Mouse (Mus musculus): ENCODE data around the gene Slc25a11. TPM values are rescaled to one million over a fixed set of nuclear protein-coding genes. Genes with fewer than 3 reads are reported as not detected.

Slc25a11 gene
- polyA plus RNA-seq, 1 experiment from 2014 or later: 172 TPM

DNA sequence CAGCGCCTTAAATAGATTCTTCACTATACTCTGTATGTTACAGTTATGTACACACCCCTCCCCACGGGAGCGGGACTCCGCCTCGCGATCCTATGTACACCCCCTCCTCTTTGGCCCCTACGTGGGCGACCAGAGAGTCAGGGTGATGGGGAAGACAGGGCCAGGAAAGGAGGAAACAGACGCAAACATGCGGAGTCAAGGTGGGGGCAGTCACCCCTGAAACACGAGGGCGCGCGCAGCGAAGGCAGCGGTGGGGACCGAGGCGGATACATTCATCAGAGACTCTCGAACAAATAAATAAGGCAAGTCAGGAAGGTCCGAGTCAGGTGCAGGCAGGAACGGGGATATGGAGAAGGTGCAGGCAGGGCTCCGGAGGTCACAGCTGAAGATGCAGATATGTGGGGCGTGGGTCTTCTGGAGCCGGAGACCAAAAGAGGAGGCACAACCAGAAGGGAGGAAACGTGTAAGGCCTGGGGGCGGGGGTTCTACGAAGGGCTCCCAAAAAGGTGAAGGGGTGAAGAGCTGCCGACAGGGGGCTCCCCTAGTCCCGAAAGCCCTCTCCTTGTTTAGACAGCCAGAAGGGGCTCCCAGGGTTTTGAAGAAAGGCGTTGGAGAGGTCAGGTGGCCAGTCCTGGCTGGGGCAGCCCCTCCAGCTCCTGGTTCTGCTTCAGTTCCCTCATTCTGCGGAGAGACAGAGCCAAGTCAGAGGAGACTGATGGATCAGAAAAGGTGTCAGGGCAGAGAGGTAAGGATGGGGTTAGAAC is 22.5 kb upstream of the Slc25a11 start:
- peak; percentile 39 for ATAC-seq (ENCODE audit: low read depth)
- H3K9ac ChIP-seq (replicated peaks; ENCODE audit: low read depth, low read length): peak overlapping the region; percentile 64
- H3K36me3 ChIP-seq (ENCODE audit: control insufficient read depth, insufficient read depth, low read length): peaks cover 26% of the 10 kb centered on the region
- H3K4me1 ChIP-seq (ENCODE audit: control insufficient read depth, insufficient read depth, low read length): peaks cover 14% of the 10 kb centered on the region
- WGBS: under 1% methylated on average over 31 of the region's 31 CpGs
- no peaks in the 10 kb centered on the region for H3K9me3 ChIP-seq (ENCODE audit: control insufficient read depth, low read length)
- no peaks in the 10 kb centered on the region for H3K27me3 ChIP-seq (ENCODE audit: control insufficient read depth, insufficient read depth, low read length)
- peak overlapping the region; percentile 93 for H3K27ac ChIP-seq (ENCODE audit: low read depth, low read length)
- H3K4me3 ChIP-seq (ENCODE audit: low read depth, low read length): peak overlapping the region; percentile 64
- peak overlapping the region; percentile 61 for H3K4me2 ChIP-seq (ENCODE audit: low read depth, low read length)

DNA sequence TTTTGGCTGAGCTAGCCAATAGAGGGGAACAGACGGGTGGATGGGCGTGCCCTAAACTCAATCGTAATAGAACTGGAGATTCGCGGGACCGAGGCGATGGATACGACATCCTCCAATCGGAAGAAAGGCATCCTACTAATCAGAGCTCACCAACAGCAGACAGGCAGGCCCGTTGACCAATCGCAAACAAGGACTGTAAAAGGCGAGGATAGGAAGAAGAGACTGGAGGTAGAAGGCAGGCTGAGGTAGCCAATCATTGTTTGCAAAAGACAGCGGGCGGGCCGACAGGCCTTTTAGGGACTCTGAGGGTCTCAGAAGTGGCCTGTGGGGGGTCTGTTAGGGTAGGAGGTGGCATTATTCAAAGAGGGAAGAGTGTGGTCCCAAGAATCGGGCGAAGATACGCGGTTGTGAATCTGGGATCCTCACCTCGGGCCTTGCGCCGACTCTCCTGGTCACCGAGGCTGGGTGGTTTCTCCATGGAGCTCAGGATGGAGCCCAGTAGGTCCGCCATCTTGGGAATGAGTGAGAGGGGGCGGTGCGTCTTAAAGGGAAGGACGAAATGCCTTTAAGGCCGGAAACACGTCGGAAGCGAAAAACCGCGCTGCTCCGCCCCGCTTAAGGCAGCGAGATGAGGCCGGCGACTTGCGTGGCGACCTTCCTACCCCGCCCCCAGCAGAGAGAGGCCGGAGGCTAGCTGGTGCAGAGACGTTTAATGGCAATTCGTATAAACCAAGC is 21.7 kb upstream of the Slc25a11 start, which contains the start of gene Spag7:
Gene Spag7 (minus strand): TSS at position 646 of the 735 bp plus-strand sequence.
- Histone ChIP-seq H3K27me3 (ENCODE audit: control insufficient read depth, insufficient read depth, low read length) (no peaks in the 10 kb centered on the region), H3K36me3 (ENCODE audit: control insufficient read depth, insufficient read depth, low read length) (peaks cover 25% of the 10 kb centered on the region), H3K9me3 (ENCODE audit: control insufficient read depth, low read length) (no peaks in the 10 kb centered on the region), H3K27ac (ENCODE audit: low read depth, low read length) (peak within 1 kb of the TSS; percentile 93), H3K4me3 (ENCODE audit: low read depth, low read length) (peak within 1 kb of the TSS; percentile 64), H3K9ac (replicated peaks; ENCODE audit: low read depth, low read length) (peak within 1 kb of the TSS; percentile 64), H3K4me1 (ENCODE audit: control insufficient read depth, insufficient read depth, low read length) (peaks cover 14% of the 10 kb centered on the region), H3K4me2 (ENCODE audit: low read depth, low read length) (peak within 1 kb of the TSS; percentile 88)
- WGBS: under 1% methylated on average over 44 of the region's 44 CpGs
- peak; percentile 96 for ATAC-seq (ENCODE audit: low read depth)

DNA sequence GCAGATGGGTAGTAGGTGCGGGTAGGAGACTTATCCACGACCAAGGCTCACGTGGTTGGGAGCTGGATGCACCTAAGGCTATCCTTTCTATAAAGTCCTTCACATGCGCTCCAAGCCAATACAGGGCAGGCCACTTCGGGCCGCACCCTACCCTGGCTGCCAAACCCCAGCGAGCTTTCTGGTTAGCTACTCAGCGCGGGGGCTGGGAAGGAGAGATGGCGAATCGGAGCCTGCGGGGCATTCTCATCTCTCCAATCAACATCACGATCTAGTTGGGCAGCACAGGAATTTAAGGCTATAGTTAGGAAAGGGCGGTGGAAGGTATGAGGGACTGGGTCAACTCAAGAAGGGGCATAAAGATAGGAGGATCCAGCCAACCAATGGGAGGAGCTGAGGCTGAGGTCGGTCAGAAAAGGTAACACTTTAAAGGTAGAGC is 21.1 kb upstream of the Slc25a11 start:
- no peak; the same call in 1 of the 2 replicates for ATAC-seq (ENCODE audit: low read depth)
- Histone ChIP-seq H3K4me1 (ENCODE audit: control insufficient read depth, insufficient read depth, low read length) (peaks cover 14% of the 10 kb centered on the region), H3K4me2 (ENCODE audit: low read depth, low read length) (peak overlapping the region; percentile 88), H3K9me3 (ENCODE audit: control insufficient read depth, low read length) (no peaks in the 10 kb centered on the region), H3K27me3 (ENCODE audit: control insufficient read depth, insufficient read depth, low read length) (no peaks in the 10 kb centered on the region), H3K4me3 (ENCODE audit: low read depth, low read length) (peak overlapping the region; percentile 64), H3K9ac (replicated peaks; ENCODE audit: low read depth, low read length) (peak overlapping the region; percentile 62), H3K27ac (ENCODE audit: low read depth, low read length) (peak overlapping the region; percentile 86), H3K36me3 (ENCODE audit: control insufficient read depth, insufficient read depth, low read length) (peaks cover 24% of the 10 kb centered on the region)
- WGBS: under 1% methylated on average over 15 of the region's 15 CpGs

DNA sequence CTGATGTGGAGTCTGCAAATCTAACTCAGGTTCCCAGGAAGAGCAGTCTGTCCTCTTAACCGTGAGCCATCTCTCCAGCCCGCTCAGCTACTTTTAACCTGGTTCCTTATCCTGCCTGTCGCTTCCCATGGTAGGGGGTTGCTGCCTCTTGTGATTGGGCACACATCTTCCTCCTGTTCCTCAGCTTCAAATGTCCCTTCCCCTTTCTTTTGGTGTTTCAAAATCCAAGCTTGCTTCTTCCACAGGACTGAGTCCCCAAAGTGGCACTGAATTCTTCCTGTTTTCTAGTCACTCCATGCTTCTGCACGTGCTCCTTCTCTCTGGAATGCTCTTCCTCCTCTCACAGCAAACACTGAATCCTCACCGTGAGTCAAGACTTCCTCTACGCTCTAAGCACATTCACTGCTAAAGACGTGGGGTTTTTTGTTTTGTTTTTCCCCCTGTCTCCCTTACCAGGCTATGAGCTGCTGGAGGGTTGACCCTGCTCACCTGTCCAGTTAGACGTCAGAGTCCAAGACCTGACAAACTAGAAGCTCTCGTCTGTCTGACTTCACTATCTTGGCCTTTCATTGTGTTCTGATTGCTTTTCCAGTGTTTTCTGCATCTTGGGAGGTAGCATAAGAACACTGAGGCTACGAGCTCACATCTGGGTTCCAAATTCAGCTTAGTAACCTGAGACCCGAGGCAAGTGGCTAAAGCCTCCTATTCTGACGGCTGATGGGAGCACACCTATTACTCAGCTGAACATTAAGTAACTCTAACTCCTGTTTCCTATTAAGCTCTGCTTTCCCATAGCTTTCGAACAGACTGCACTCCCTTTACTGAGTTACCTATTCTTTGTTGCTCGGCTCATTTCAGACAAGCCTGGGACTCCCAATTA is 20.2 kb upstream of the Slc25a11 start:
- Histone ChIP-seq H3K9me3 (ENCODE audit: control insufficient read depth, low read length) (no peaks in the 10 kb centered on the region), H3K27ac (ENCODE audit: low read depth, low read length) (peak overlapping the region; percentile 86), H3K36me3 (ENCODE audit: control insufficient read depth, insufficient read depth, low read length) (peaks cover 26% of the 10 kb centered on the region), H3K27me3 (ENCODE audit: control insufficient read depth, insufficient read depth, low read length) (no peaks in the 10 kb centered on the region), H3K4me3 (ENCODE audit: low read depth, low read length) (peak overlapping the region; percentile 64), H3K4me2 (ENCODE audit: low read depth, low read length) (peak overlapping the region; percentile 88), H3K9ac (replicated peaks; ENCODE audit: low read depth, low read length) (peak overlapping the region; percentile 62; the same call in 1 of the 2 replicates), H3K4me1 (ENCODE audit: control insufficient read depth, insufficient read depth, low read length) (peaks cover 14% of the 10 kb centered on the region)
- ATAC-seq (ENCODE audit: low read depth): no peak
- WGBS: 82% methylated on average over 14 of the region's 14 CpGs

DNA sequence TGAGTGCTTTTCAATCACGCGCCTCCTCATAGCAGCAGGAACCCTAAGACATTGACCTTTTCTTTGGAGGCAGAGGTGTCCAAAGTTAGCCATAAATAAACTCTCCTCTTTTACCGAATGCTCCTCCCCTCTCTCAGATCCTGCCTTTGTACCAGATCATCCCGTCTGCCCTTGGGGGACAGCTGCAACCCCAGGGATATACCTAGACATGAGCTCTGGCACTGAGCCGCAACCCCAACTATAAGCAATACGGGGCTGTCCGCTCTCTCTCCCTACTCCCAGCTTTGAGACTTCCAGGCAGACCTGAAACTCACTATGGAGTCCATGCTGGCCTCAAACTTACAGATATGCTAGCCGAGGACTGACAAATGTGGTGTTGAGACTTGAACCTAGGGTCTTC is 19.4 kb upstream of the Slc25a11 start:
- Histone ChIP-seq H3K9me3 (ENCODE audit: control insufficient read depth, low read length) (no peaks in the 10 kb centered on the region), H3K4me1 (ENCODE audit: control insufficient read depth, insufficient read depth, low read length) (peaks cover 14% of the 10 kb centered on the region), H3K36me3 (ENCODE audit: control insufficient read depth, insufficient read depth, low read length) (peaks cover 33% of the 10 kb centered on the region), H3K27ac (ENCODE audit: low read depth, low read length) (no peak overlapping the region), H3K27me3 (ENCODE audit: control insufficient read depth, insufficient read depth, low read length) (no peaks in the 10 kb centered on the region), H3K9ac (replicated peaks; ENCODE audit: low read depth, low read length) (no peak overlapping the region), H3K4me3 (ENCODE audit: low read depth, low read length) (no peak overlapping the region), H3K4me2 (ENCODE audit: low read depth, low read length) (no peak overlapping the region)
- 92% methylated on average over 8 of the region's 8 CpGs for WGBS
- ATAC-seq (ENCODE audit: low read depth): no peak

DNA sequence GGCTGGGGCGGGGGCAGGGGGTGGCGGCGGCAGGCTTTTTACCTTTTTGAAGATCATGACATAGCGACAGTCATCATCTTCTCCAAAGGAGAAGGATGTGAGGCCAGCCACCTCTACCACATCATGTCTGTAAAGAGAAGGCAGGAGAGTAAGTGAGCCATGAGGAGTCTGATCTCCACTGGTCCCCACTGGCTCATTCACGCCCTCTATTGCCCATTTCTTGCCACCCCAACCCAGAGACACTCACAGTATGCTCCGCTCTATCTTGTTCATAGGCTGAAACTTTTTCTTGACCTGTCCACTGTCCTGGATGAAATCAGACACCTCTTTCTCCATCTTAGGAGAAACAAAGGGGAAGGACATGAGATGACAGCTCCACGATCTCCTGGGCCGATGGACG is 17.5 kb upstream of the Slc25a11 start:
- Histone ChIP-seq H3K27ac (ENCODE audit: low read depth, low read length) (no peak overlapping the region), H3K27me3 (ENCODE audit: control insufficient read depth, insufficient read depth, low read length) (no peaks in the 10 kb centered on the region), H3K4me2 (ENCODE audit: low read depth, low read length) (no peak overlapping the region), H3K4me1 (ENCODE audit: control insufficient read depth, insufficient read depth, low read length) (peaks cover 8% of the 10 kb centered on the region), H3K9ac (replicated peaks; ENCODE audit: low read depth, low read length) (no peak overlapping the region), H3K9me3 (ENCODE audit: control insufficient read depth, low read length) (no peaks in the 10 kb centered on the region), H3K36me3 (ENCODE audit: control insufficient read depth, insufficient read depth, low read length) (peaks cover 33% of the 10 kb centered on the region), H3K4me3 (ENCODE audit: low read depth, low read length) (no peak overlapping the region)
- WGBS: 92% methylated on average over 9 of the region's 9 CpGs
- ATAC-seq (ENCODE audit: low read depth): no peak

DNA sequence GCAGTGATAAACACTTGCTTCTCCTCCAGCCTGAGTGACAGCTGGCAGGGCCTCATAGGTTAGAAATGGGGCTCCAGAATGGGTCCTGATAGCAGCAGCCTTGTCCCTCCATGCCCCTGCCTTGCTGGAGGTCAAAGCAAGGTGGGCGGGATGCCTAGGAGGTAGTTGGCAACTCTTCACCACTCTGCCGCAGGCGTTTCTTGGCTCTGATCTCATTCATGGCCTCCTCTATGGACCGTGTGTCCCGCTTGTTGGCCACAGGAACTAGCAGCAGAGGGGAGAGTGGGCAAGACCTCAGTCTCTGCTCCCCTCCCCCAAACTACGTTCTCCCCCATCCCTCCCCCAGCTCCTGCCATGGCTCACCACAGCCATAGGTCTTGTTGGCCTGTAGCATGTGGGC is 16.7 kb upstream of the Slc25a11 start:
- Histone ChIP-seq H3K9ac (replicated peaks; ENCODE audit: low read depth, low read length) (no peak overlapping the region), H3K9me3 (ENCODE audit: control insufficient read depth, low read length) (no peaks in the 10 kb centered on the region), H3K27ac (ENCODE audit: low read depth, low read length) (no peak overlapping the region), H3K4me3 (ENCODE audit: low read depth, low read length) (no peak overlapping the region), H3K4me2 (ENCODE audit: low read depth, low read length) (no peak overlapping the region), H3K27me3 (ENCODE audit: control insufficient read depth, insufficient read depth, low read length) (no peaks in the 10 kb centered on the region), H3K36me3 (ENCODE audit: control insufficient read depth, insufficient read depth, low read length) (peaks cover 33% of the 10 kb centered on the region), H3K4me1 (ENCODE audit: control insufficient read depth, insufficient read depth, low read length) (peaks cover 8% of the 10 kb centered on the region)
- WGBS: 96% methylated on average over 6 of the region's 6 CpGs
- ATAC-seq (ENCODE audit: low read depth): no peak

DNA sequence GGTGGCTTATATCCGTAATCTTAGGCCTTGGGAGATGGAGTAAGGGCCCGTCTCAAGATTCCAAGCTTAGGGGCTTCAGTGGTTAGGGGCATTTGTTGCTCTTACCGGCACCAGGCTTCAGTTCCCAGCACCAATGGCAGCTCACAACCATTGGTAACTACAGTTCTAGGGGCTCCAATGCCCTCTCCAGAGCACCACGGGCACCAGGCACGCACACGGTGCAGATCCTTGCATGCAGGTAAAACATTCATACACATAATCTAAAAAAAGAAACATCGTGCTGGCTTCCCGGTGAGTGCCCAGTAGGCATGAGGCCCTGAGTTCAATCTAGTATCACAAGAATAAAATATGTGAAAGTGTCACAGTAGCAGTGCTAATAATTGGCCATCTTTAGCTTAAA is 15.8 kb upstream of the Slc25a11 start:
- Histone ChIP-seq H3K9ac (replicated peaks; ENCODE audit: low read depth, low read length) (no peak overlapping the region), H3K4me1 (ENCODE audit: control insufficient read depth, insufficient read depth, low read length) (peaks cover 6% of the 10 kb centered on the region), H3K4me2 (ENCODE audit: low read depth, low read length) (no peak overlapping the region), H3K4me3 (ENCODE audit: low read depth, low read length) (no peak overlapping the region), H3K36me3 (ENCODE audit: control insufficient read depth, insufficient read depth, low read length) (peaks cover 33% of the 10 kb centered on the region), H3K27me3 (ENCODE audit: control insufficient read depth, insufficient read depth, low read length) (no peaks in the 10 kb centered on the region), H3K27ac (ENCODE audit: low read depth, low read length) (no peak overlapping the region), H3K9me3 (ENCODE audit: control insufficient read depth, low read length) (no peaks in the 10 kb centered on the region)
- over 99% methylated on average over 8 of the region's 8 CpGs for WGBS
- no peak for ATAC-seq (ENCODE audit: low read depth)
